Mouse (Mus musculus): ENCODE results near the gene Tada2a.

Gene Tada2a

GRCm38 (mm10) chr11:84115646-84116045 is 13.8 kb downstream of the Tada2a start:
- no peak for DNase-seq (ENCODE audit: extremely low spot score, low read depth, low spot score)

- DNase-seq (ENCODE audit: extremely low spot score, low read depth, low spot score) = no peak
These were observed 15.8 kb downstream of the Tada2a start for GRCm38 (mm10) chr11:84113623-84114022.

- DNase-seq (ENCODE audit: extremely low spot score, low read depth, low spot score) = no peak
These were observed 22.3 kb downstream of the Tada2a start for GRCm38 (mm10) chr11:84107137-84107536.

- no peak for DNase-seq (ENCODE audit: extremely low spot score, low read depth, low spot score)
These were observed 25.4 kb downstream of the Tada2a start for GRCm38 (mm10) chr11:84104036-84104435.

GRCm38 (mm10) chr11:84101182-84101581 is 28.2 kb downstream of the Tada2a start:
- no peak for DNase-seq (ENCODE audit: extremely low spot score, low read depth, low spot score)

GRCm38 (mm10) chr11:84097251-84097998 is 32.0 kb downstream of the Tada2a start:
- no peak for DNase-seq (ENCODE audit: extremely low spot score, low read depth, low spot score)

GRCm38 (mm10) chr11:84095084-84095483 is 34.3 kb downstream of the Tada2a start:
- DNase-seq (ENCODE audit: extremely low spot score, low read depth, low spot score) = no peak

GRCm38 (mm10) chr11:84090572-84090971 is 38.8 kb downstream of the Tada2a start:
- DNase-seq (ENCODE audit: extremely low spot score, low read depth, low spot score) = no peak

- no peak for DNase-seq (ENCODE audit: extremely low spot score, low read depth, low spot score)
These were observed 47.5 kb downstream of the Tada2a start for GRCm38 (mm10) chr11:84081901-84082300.

GRCm38 (mm10) chr11:84080327-84080726 is 49.1 kb downstream of the Tada2a start:
- DNase-seq (ENCODE audit: extremely low spot score, low read depth, low spot score) = no peak

GRCm38 (mm10) chr11:84079887-84080286 is 49.5 kb downstream of the Tada2a start:
- no peak for DNase-seq (ENCODE audit: extremely low spot score, low read depth, low spot score)

GRCm38 (mm10) chr11:84079361-84079760 is 50.0 kb downstream of the Tada2a start:
- DNase-seq (ENCODE audit: extremely low spot score, low read depth, low spot score) = no peak

- DNase-seq (ENCODE audit: extremely low spot score, low read depth, low spot score) = no peak
These were observed 50.8 kb downstream of the Tada2a start for GRCm38 (mm10) chr11:84078601-84079000.

GRCm38 (mm10) chr11:84077008-84077407 is 52.4 kb downstream of the Tada2a start:
- no peak for DNase-seq (ENCODE audit: extremely low spot score, low read depth, low spot score)

- DNase-seq (ENCODE audit: extremely low spot score, low read depth, low spot score) = no peak
These were observed 55.3 kb downstream of the Tada2a start for GRCm38 (mm10) chr11:84073816-84074764.

- no peak for DNase-seq (ENCODE audit: extremely low spot score, low read depth, low spot score)
These were observed 56.3 kb downstream of the Tada2a start for GRCm38 (mm10) chr11:84072904-84073651.

- no peak for DNase-seq (ENCODE audit: extremely low spot score, low read depth, low spot score)
These were observed 60.4 kb downstream of the Tada2a start, which contains the start of gene Dusp14 for GRCm38 (mm10) chr11:84069034-84069370. Dusp14 (minus strand) TSS chr11:84069261.

GRCm38 (mm10) chr11:84068191-84069033 is 61.0 kb downstream of the Tada2a start:
- DNase-seq (ENCODE audit: extremely low spot score, low read depth, low spot score) = no peak

- no peak for DNase-seq (ENCODE audit: extremely low spot score, low read depth, low spot score)
These were observed 61.6 kb downstream of the Tada2a start for GRCm38 (mm10) chr11:84067720-84068190.

Measured in hindlimb bud, embryonic 11.5 days (tissue).